In the genomic region with DNA sequence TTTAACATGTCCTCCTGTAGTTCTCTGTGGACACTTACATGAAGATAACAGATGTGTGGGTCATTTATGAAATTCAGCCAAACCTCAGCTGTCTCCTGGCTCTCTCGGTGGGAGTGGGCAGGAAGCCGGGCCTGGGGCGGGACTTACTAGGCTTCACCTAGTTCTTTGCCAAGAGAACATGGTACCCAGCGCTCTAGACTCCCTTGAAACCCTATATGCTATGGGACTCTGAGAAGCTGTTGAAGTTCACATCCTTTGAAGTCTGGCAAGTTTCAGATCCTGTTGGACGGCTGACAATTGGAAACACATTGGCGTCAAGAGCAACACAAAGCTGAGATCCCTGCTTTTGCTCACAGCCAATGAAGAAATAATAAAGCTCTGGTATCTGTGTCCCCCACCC, we compare ENCODE assay signal across 12 mouse cellular contexts. TPM values are rescaled to one million over a fixed set of nuclear protein-coding genes. Genes with fewer than 3 reads are reported as not detected.
DNase-seq lines count a peak whose midpoint lies in the region; ATAC-seq and TF ChIP-seq lines count a peak whose summit lies in the region.
"Had no signal": no experiment of that assay in that cellular context is flagged by ENCODE, and none has a peak within 500 bp of the region (broad histone marks: within the 10 kb centered on the region; RNA-seq: fewer than 3 reads in every experiment).

No protein-coding gene starts in this region.

- DNase-seq in liver, adult 2 months (ENCODE audit: extremely low read depth, low read depth, low spot score), result peak; percentile 4
- peak; percentile 40 for DNase-seq in embryo, embryonic 10.5 days (ENCODE audit: low spot score)
- peak; percentile 47 to 67 for DNase-seq in gastrocnemius, postnatal 4 days (ENCODE audit: low spot score in 2 of 2)
- DNase-seq in frontal cortex, postnatal 25 days (ENCODE audit: low spot score in 2 of 2), result no peak
- no peak for DNase-seq in liver, postnatal 0 days
- DNase-seq: cerebellum, adult 11 months; liver, embryonic 13.5 days had no signal

- H3K4me3 ChIP-seq in liver, adult 2 months (ENCODE audit: insufficient read depth, low read depth, low read length), result no peak overlapping the region
- H3K4me3 ChIP-seq in liver, embryonic 12.5 days, result no peak overlapping the region
- H3K4me3 ChIP-seq in limb, embryonic 13.5 days, result no peak overlapping the region
- no peak overlapping the region for H3K4me3 ChIP-seq in forebrain, embryonic 15.5 days
- no peak overlapping the region for H3K4me3 ChIP-seq in liver, postnatal 0 days (ENCODE audit: low read depth, low read length)
- H3K4me3 ChIP-seq: hindbrain, embryonic 12.5 days; liver, embryonic 13.5 days; neural tube, embryonic 13.5 days had no signal

- no peak overlapping the region for H3K4me2 ChIP-seq in liver, embryonic 12.5 days
- H3K4me2 ChIP-seq in limb, embryonic 13.5 days (replicated peaks), result no peak overlapping the region
- no peak overlapping the region for H3K4me2 ChIP-seq in forebrain, embryonic 15.5 days (replicated peaks)
- no peak overlapping the region for H3K4me2 ChIP-seq in liver, postnatal 0 days (ENCODE audit: low read depth, low read length)
- H3K4me2 ChIP-seq: hindbrain, embryonic 12.5 days; liver, embryonic 13.5 days; neural tube, embryonic 13.5 days had no signal

- no peaks in the 10 kb centered on the region for H3K9me3 ChIP-seq in liver, embryonic 12.5 days (replicated peaks)
- H3K9me3 ChIP-seq in limb, embryonic 13.5 days, result no peaks in the 10 kb centered on the region
- H3K9me3 ChIP-seq in forebrain, embryonic 15.5 days, result no peaks in the 10 kb centered on the region
- H3K9me3 ChIP-seq in liver, postnatal 0 days (ENCODE audit: low read length), result no peaks in the 10 kb centered on the region
- H3K9me3 ChIP-seq: hindbrain, embryonic 12.5 days; liver, embryonic 13.5 days; neural tube, embryonic 13.5 days had no signal

- 76% methylated on average over 6 of the region's 6 CpGs for WGBS in liver, adult 2 months
- WGBS in liver, embryonic 12.5 days (ENCODE audit: insufficient replicate concordance), result 71% methylated on average over 6 of the region's 6 CpGs
- 27% methylated on average over 6 of the region's 6 CpGs for WGBS in limb, embryonic 13.5 days
- 69% methylated on average over 6 of the region's 6 CpGs for WGBS in forebrain, embryonic 15.5 days
- 72% methylated on average over 6 of the region's 6 CpGs for WGBS in liver, postnatal 0 days (ENCODE audit: insufficient replicate concordance)

- no peak for TF ChIP-seq POLR2A in liver, adult 2 months (IDR thresholded peaks at IDR 0.05; ENCODE audit: extremely low read depth, insufficient read depth, low read length)

- no peak for TF ChIP-seq EP300 in liver, postnatal 0 days (IDR thresholded peaks at IDR 0.05; ENCODE audit: low read depth)

- H3K36me3 ChIP-seq in liver, adult 2 months (ENCODE audit: control insufficient read depth, insufficient read depth, low read length), result no peaks in the 10 kb centered on the region
- H3K36me3 ChIP-seq in liver, embryonic 12.5 days, result no peaks in the 10 kb centered on the region
- H3K36me3 ChIP-seq in limb, embryonic 13.5 days, result no peaks in the 10 kb centered on the region
- H3K36me3 ChIP-seq in forebrain, embryonic 15.5 days, result no peaks in the 10 kb centered on the region
- no peaks in the 10 kb centered on the region for H3K36me3 ChIP-seq in liver, postnatal 0 days (replicated peaks; ENCODE audit: insufficient read depth, low read length)
- H3K36me3 ChIP-seq: hindbrain, embryonic 12.5 days; liver, embryonic 13.5 days; neural tube, embryonic 13.5 days had no signal

- no peak overlapping the region for H3K27ac ChIP-seq in liver, adult 2 months (replicated peaks; ENCODE audit: insufficient read depth, low read depth, low read length)
- no peak overlapping the region for H3K27ac ChIP-seq in liver, embryonic 12.5 days
- H3K27ac ChIP-seq in limb, embryonic 13.5 days, result peak overlapping the region; percentile 73
- H3K27ac ChIP-seq in forebrain, embryonic 15.5 days (replicated peaks), result no peak overlapping the region
- no peak overlapping the region for H3K27ac ChIP-seq in liver, postnatal 0 days (ENCODE audit: low read depth)
- H3K27ac ChIP-seq: liver, embryonic 13.5 days; neural tube, embryonic 13.5 days had no signal

- no peaks in the 10 kb centered on the region for H3K27me3 ChIP-seq in liver, adult 2 months (ENCODE audit: control insufficient read depth, insufficient read depth, low read length)
- no peaks in the 10 kb centered on the region for H3K27me3 ChIP-seq in liver, embryonic 12.5 days (replicated peaks)
- H3K27me3 ChIP-seq in limb, embryonic 13.5 days, result no peaks in the 10 kb centered on the region
- H3K27me3 ChIP-seq in forebrain, embryonic 15.5 days, result no peaks in the 10 kb centered on the region
- H3K27me3 ChIP-seq in liver, postnatal 0 days (ENCODE audit: insufficient read depth, low read length), result no peaks in the 10 kb centered on the region
- H3K27me3 ChIP-seq: hindbrain, embryonic 12.5 days; liver, embryonic 13.5 days; neural tube, embryonic 13.5 days had no signal

- no peak overlapping the region for H3K9ac ChIP-seq in liver, adult 2 months (ENCODE audit: low read depth, low read length)
- no peak overlapping the region for H3K9ac ChIP-seq in liver, embryonic 12.5 days
- no peak overlapping the region for H3K9ac ChIP-seq in limb, embryonic 13.5 days
- H3K9ac ChIP-seq in forebrain, embryonic 15.5 days (replicated peaks), result no peak overlapping the region
- no peak overlapping the region for H3K9ac ChIP-seq in liver, postnatal 0 days (replicated peaks)
- H3K9ac ChIP-seq: hindbrain, embryonic 12.5 days; liver, embryonic 13.5 days; neural tube, embryonic 13.5 days had no signal

- H3K4me1 ChIP-seq in liver, adult 2 months (ENCODE audit: control insufficient read depth, insufficient read depth, low read length), result no peaks in the 10 kb centered on the region
- H3K4me1 ChIP-seq in liver, embryonic 12.5 days, result no peaks in the 10 kb centered on the region
- H3K4me1 ChIP-seq in limb, embryonic 13.5 days, result peaks cover 47% of the 10 kb centered on the region
- no peaks in the 10 kb centered on the region for H3K4me1 ChIP-seq in forebrain, embryonic 15.5 days
- no peaks in the 10 kb centered on the region for H3K4me1 ChIP-seq in liver, postnatal 0 days (ENCODE audit: insufficient read depth)
- H3K4me1 ChIP-seq: liver, embryonic 13.5 days had no signal

- H3K79me2 ChIP-seq in liver, adult 2 months (ENCODE audit: control insufficient read depth, insufficient read depth, low read length), result no peaks in the 10 kb centered on the region

- no peak for ATAC-seq in liver, embryonic 12.5 days
- peak; percentile 87 for ATAC-seq in limb, embryonic 13.5 days (ENCODE audit: low FRiP score, low read depth)
- no peak for ATAC-seq in forebrain, embryonic 15.5 days (replicated peaks)
- no peak for ATAC-seq in liver, postnatal 0 days

- no peak for TF ChIP-seq CTCF in liver, adult 2 months (IDR thresholded peaks at IDR 0.05; ENCODE audit: low read depth, low read length)
- no peak for TF ChIP-seq CTCF in liver, postnatal 0 days (IDR thresholded peaks at IDR 0.05; ENCODE audit: low read depth)

RNA-seq across cellular contexts. Expression of a gene that starts 47.0 kb away (rescaled TPM):
- 0.13 and 0.37 TPM in 2 replicates for total RNA-seq in liver, adult 2 months (2014; rRNA removed)
- 0.05 and 0.10 TPM in 2 replicates for polyA plus RNA-seq in liver, adult 2 months (2012; rRNA removed)
- polyA plus RNA-seq in liver, embryonic 12.5 days (2016; fragmentation: Nextera tagmentation; extraction: Ambion mirVana), result 1.6 and 2.2 TPM in 2 replicates
- 10 to 100 TPM; 59.6 to 70.9 TPM for total RNA-seq in gastrocnemius, postnatal 4 days (2021)
- polyA plus RNA-seq in limb, embryonic 13.5 days (2015; fragmentation: Nextera tagmentation; extraction: Ambion mirVana), result 89.9 and 102 TPM in 2 replicates
- polyA plus RNA-seq in forebrain, embryonic 15.5 days (2015; fragmentation: Nextera tagmentation; extraction: Ambion mirVana), result 2.6 and 2.7 TPM in 2 replicates
- 0.81 and 0.99 TPM in 2 replicates for polyA plus RNA-seq in liver, postnatal 0 days (2015; fragmentation: Nextera tagmentation; extraction: Ambion mirVana)

Comparison
In these comparisons a context has a peak if more than half of its experiments do, and no peak if none do; other contexts are left out.
1. DNase-seq: peak in liver, adult 2 months (single experiment), embryo, embryonic 10.5 days (single experiment) and gastrocnemius, postnatal 4 days (2 of 2); none in frontal cortex, postnatal 25 days (0 of 2) and liver, postnatal 0 days (single experiment).
2. RNA of a gene that starts 47.0 kb away (polyA plus RNA-seq): 89.9 to 102 TPM in limb, embryonic 13.5 days; 2.6 to 2.7 TPM in forebrain, embryonic 15.5 days, 1.6 to 2.2 TPM in liver, embryonic 12.5 days, 0.81 to 0.99 TPM in liver, postnatal 0 days and 0.05 to 0.10 TPM in liver, adult 2 months; every median in the first group is over 10 times any median in the second.